9 mouse cellular contexts compared by ENCODE assay signal in genomic region chr12:55315192-55315591, GRCm38 (mm10). TPM values are rescaled to one million over a fixed set of nuclear protein-coding genes. Genes with fewer than 3 reads are reported as not detected.
DNase-seq lines count a peak whose midpoint lies in the region; ATAC-seq lines count a peak whose summit lies in the region.
"Had no signal": no experiment of that assay in that cellular context is flagged by ENCODE, and none has a peak within 500 bp of the region (broad histone marks: within the 10 kb centered on the region; RNA-seq: fewer than 3 reads in every experiment).

No protein-coding gene starts in this region.

- no peak for ATAC-seq in heart, embryonic 11.5 days (replicated peaks; ENCODE audit: insufficient number of reproducible peaks, low FRiP score, low TSS enrichment)
- peak; percentile 50 for ATAC-seq in forebrain, embryonic 16.5 days
- 0 out of 2 replicates have a peak, but pooled peaks have one; percentile 27 for ATAC-seq in midbrain, embryonic 13.5 days

- peak; percentile 80 to 89 for DNase-seq in heart, adult 18-20 months
- DNase-seq in c-Kit-positive CD71-positive TER-119-negative erythroid progenitor cells, embryonic 14.5 days (ENCODE audit: low read depth), result peak; percentile 89
- peak; percentile 80 for DNase-seq in hindlimb bud, embryonic 11.5 days (ENCODE audit: extremely low spot score, low read depth, low spot score)
- DNase-seq in left cerebral cortex, adult 18-20 months (ENCODE audit: low spot score in 2 of 2), result peak; percentile 46 to 80
- peak; percentile 77 to 87 for DNase-seq in spleen, postnatal 36 days (ENCODE audit: low spot score in 2 of 2)

- 46% methylated on average over 5 of the region's 5 CpGs for WGBS in heart, embryonic 11.5 days (ENCODE audit: insufficient replicate concordance)
- WGBS in forebrain, embryonic 16.5 days, result 40% methylated on average over 5 of the region's 5 CpGs
- WGBS in midbrain, embryonic 13.5 days, result 55% methylated on average over 5 of the region's 5 CpGs

- no peak overlapping the region for H3K9ac ChIP-seq in heart, embryonic 11.5 days (ENCODE audit: low read depth, low read length)
- no peak overlapping the region for H3K9ac ChIP-seq in forebrain, embryonic 16.5 days (replicated peaks; ENCODE audit: low read depth, low read length)
- no peak overlapping the region for H3K9ac ChIP-seq in midbrain, embryonic 13.5 days (replicated peaks)

- no peak overlapping the region for H3K4me2 ChIP-seq in heart, embryonic 11.5 days
- H3K4me2 ChIP-seq in forebrain, embryonic 16.5 days (ENCODE audit: low read length), result no peak overlapping the region
- H3K4me2 ChIP-seq in midbrain, embryonic 13.5 days (replicated peaks), result no peak overlapping the region

- no peaks in the 10 kb centered on the region for H3K4me1 ChIP-seq in heart, embryonic 11.5 days (ENCODE audit: control insufficient read depth, insufficient read depth, low read length)
- H3K4me1 ChIP-seq in forebrain, embryonic 16.5 days (replicated peaks; ENCODE audit: control insufficient read depth, insufficient read depth, low read length), result no peaks in the 10 kb centered on the region
- no peaks in the 10 kb centered on the region for H3K4me1 ChIP-seq in midbrain, embryonic 13.5 days (replicated peaks)

- no peaks in the 10 kb centered on the region for H3K27me3 ChIP-seq in heart, embryonic 11.5 days (ENCODE audit: control insufficient read depth, insufficient read depth, low read length)
- H3K27me3 ChIP-seq in forebrain, embryonic 16.5 days (replicated peaks; ENCODE audit: control insufficient read depth, insufficient read depth, low read length), result no peaks in the 10 kb centered on the region
- H3K27me3 ChIP-seq in midbrain, embryonic 13.5 days, result no peaks in the 10 kb centered on the region

- no peak overlapping the region for H3K27ac ChIP-seq in heart, embryonic 11.5 days (ENCODE audit: low read depth, low read length)
- H3K27ac ChIP-seq in forebrain, embryonic 16.5 days (ENCODE audit: low read length), result no peak overlapping the region
- no peak overlapping the region for H3K27ac ChIP-seq in midbrain, embryonic 13.5 days

- H3K36me3 ChIP-seq in heart, embryonic 11.5 days (ENCODE audit: control insufficient read depth, insufficient read depth, low read length), result no peaks in the 10 kb centered on the region
- H3K36me3 ChIP-seq in forebrain, embryonic 16.5 days (ENCODE audit: control insufficient read depth, insufficient read depth), result no peaks in the 10 kb centered on the region
- 0 out of 2 replicates have a peak, but pooled peaks cover 3% of the 10 kb centered on the region for H3K36me3 ChIP-seq in midbrain, embryonic 13.5 days

- H3K9me3 ChIP-seq in heart, embryonic 11.5 days (replicated peaks; ENCODE audit: control insufficient read depth, low read length), result no peaks in the 10 kb centered on the region
- H3K9me3 ChIP-seq in forebrain, embryonic 16.5 days (ENCODE audit: control insufficient read depth, low read length), result no peaks in the 10 kb centered on the region
- no peaks in the 10 kb centered on the region for H3K9me3 ChIP-seq in midbrain, embryonic 13.5 days

- no peak overlapping the region for H3K4me3 ChIP-seq in heart, embryonic 11.5 days (ENCODE audit: low read depth, low read length)
- no peak overlapping the region for H3K4me3 ChIP-seq in forebrain, embryonic 16.5 days (replicated peaks; ENCODE audit: low read length)
- H3K4me3 ChIP-seq in midbrain, embryonic 13.5 days (replicated peaks), result no peak overlapping the region
- H3K4me3 ChIP-seq: myocyte had no signal

RNA-seq across cellular contexts. Expression of gene Ppp2r3c, which starts 12.4 kb away (rescaled TPM):
- total RNA-seq in heart, adult 18-20 months (2021), result 10 to 100 TPM in 1 of 2 experiments, 1 to 10 TPM in 1; 8.4 to 10.3 TPM
- polyA plus RNA-seq in heart, embryonic 11.5 days (2014; fragmentation: Nextera tagmentation; extraction: Ambion mirVana), result 14.1 and 16.7 TPM in 2 replicates
- polyA plus RNA-seq in forebrain, embryonic 16.5 days (2015; fragmentation: Nextera tagmentation; extraction: Ambion mirVana), result 23.2 and 23.7 TPM in 2 replicates
- 10 to 100 TPM; 11.4 to 13.9 TPM for total RNA-seq in left cerebral cortex, adult 18-20 months (2021)
- polyA plus RNA-seq in midbrain, embryonic 13.5 days (2015; fragmentation: Nextera tagmentation; extraction: Ambion mirVana), result 26.9 and 29.6 TPM in 2 replicates

RNA-seq across cellular contexts. Expression of gene 1110008L16Rik, which starts 15.8 kb away (rescaled TPM):
- total RNA-seq in heart, adult 18-20 months (2021), result 10 to 100 TPM in 1 of 2 experiments, 1 to 10 TPM in 1; 9.6 to 10.7 TPM
- polyA plus RNA-seq in heart, embryonic 11.5 days (2014; fragmentation: Nextera tagmentation; extraction: Ambion mirVana), result 10.8 and 12.6 TPM in 2 replicates
- 12.2 and 13.3 TPM in 2 replicates for polyA plus RNA-seq in forebrain, embryonic 16.5 days (2015; fragmentation: Nextera tagmentation; extraction: Ambion mirVana)
- total RNA-seq in left cerebral cortex, adult 18-20 months (2021), result 1 to 10 TPM; 7.2 to 7.4 TPM
- polyA plus RNA-seq in midbrain, embryonic 13.5 days (2015; fragmentation: Nextera tagmentation; extraction: Ambion mirVana), result 9.2 and 11.6 TPM in 2 replicates
